Mouse (Mus musculus) neural tube, embryonic 11.5 days (tissue): ENCODE data around the gene Stil. TPM values are rescaled to one million over a fixed set of nuclear protein-coding genes. Genes with fewer than 3 reads are reported as not detected.

Experiments
- ATAC-seq: fragments of 200-750 bp; cut with Nextera tagmentation; 2 replicates; pipeline ENCODE4 v1.8.0; 2017; ENCODE audit warnings: moderate number of reproducible peaks, mild to moderate bottlenecking, moderate TSS enrichment, moderate library complexity; ENCODE audit not compliant: insufficient read depth, low FRiP score, low TSS enrichment
- DNase-seq: peaks from one replicate; pipeline ENCODE4 v3.0.0-alpha.2; 2015; ENCODE audit warnings: low spot score
- H3K27ac ChIP-seq: fragments of 300-500 bp; sonication (generic); 2 replicates; pipeline ENCODE4 v1.5.1; 2014; ENCODE audit warnings: low read depth, mild to moderate bottlenecking, low read length
- H3K27me3 ChIP-seq: fragments of 300-500 bp; sonication (generic); 2 replicates; pipeline ENCODE4 v1.6.1; 2014; ENCODE audit warnings: mild to moderate bottlenecking, low read length, mixed read lengths; ENCODE audit not compliant: control insufficient read depth, insufficient read depth
- H3K36me3 ChIP-seq: fragments of 300-500 bp; sonication (generic); 2 replicates; pipeline ENCODE4 v1.6.1; 2014; ENCODE audit warnings: mild to moderate bottlenecking, low read length, moderate library complexity, mixed read lengths; ENCODE audit not compliant: control insufficient read depth, insufficient read depth
- H3K4me1 ChIP-seq: fragments of 300-500 bp; sonication (generic); 2 replicates; pipeline ENCODE4 v1.6.1; 2014; ENCODE audit warnings: low read length, mixed read lengths; ENCODE audit not compliant: control insufficient read depth, insufficient read depth
- H3K4me2 ChIP-seq: fragments of 300-500 bp; sonication (generic); 2 replicates; pipeline ENCODE4 v1.6.1; 2014; ENCODE audit warnings: low read depth, mild to moderate bottlenecking, moderate library complexity
- H3K4me3 ChIP-seq: fragments of 300-500 bp; sonication (generic); 2 replicates; pipeline ENCODE4 v1.5.1; 2014; ENCODE audit warnings: low read depth, low read length
- H3K9ac ChIP-seq: fragments of 300-500 bp; sonication (generic); 2 replicates; pipeline ENCODE4 v1.6.1; 2014; ENCODE audit warnings: mild to moderate bottlenecking, low read length
- H3K9me3 ChIP-seq: fragments of 300-500 bp; sonication (generic); 2 replicates; pipeline ENCODE4 v1.6.1; 2016; ENCODE audit warnings: low read length; ENCODE audit not compliant: control insufficient read depth
- WGBS: fragments of 180-500 bp; shearing (Covaris S2); extraction: QIAGEN DNeasy Blood & Tissue Kit; methylation state at CpG from one replicate; pipeline ENCODE4 v1.1.7; 2014; 5-methylcytosine and 5-hydroxymethylcytosine counted together
- polyA plus RNA-seq: library from polyadenylated mRNA; unstranded; fragments of >200 nt; fragmentation: Nextera tagmentation; extraction: Ambion mirVana; gene quantifications from 2 replicates; pipeline ENCODE4 v1.2.1, GENCODE M21; 2014

The Stil gene
- polyA plus RNA-seq, 1 experiment from 2014 or later = 18.9 TPM

GRCm38 (mm10) chr4:115019997-115020396 is 20.0 kb downstream of the Stil start:
- Histone ChIP-seq H3K27me3 (no peaks in the 10 kb centered on the region), H3K36me3 (peaks cover 8% of the 10 kb centered on the region), H3K9ac (no peak overlapping the region), H3K4me1 (no peaks in the 10 kb centered on the region), H3K4me3 (no peak overlapping the region), H3K4me2 (no peak overlapping the region), H3K27ac (no peak overlapping the region), H3K9me3 (no peaks in the 10 kb centered on the region)
- ATAC-seq = no peak
- 90% methylated on average over 3 of the region's 3 CpGs for WGBS
- no peak for DNase-seq

- Histone ChIP-seq H3K36me3 (no peaks in the 10 kb centered on the region; the same call in 1 of the 2 replicates), H3K27ac (no peak overlapping the region), H3K27me3 (no peaks in the 10 kb centered on the region), H3K4me3 (no peak overlapping the region), H3K9me3 (no peaks in the 10 kb centered on the region), H3K9ac (no peak overlapping the region), H3K4me1 (no peaks in the 10 kb centered on the region), H3K4me2 (no peak overlapping the region)
- DNase-seq (no peak), ATAC-seq (no peak)
- 76% methylated on average over 6 of the region's 6 CpGs for WGBS
Measured at GRCm38 (mm10) chr4:115035043-115035442, 35.1 kb downstream of the Stil start.

- DNase-seq (peak; percentile 66), ATAC-seq (no peak)
- peaks cover 4% of the 10 kb centered on the region for H3K36me3 ChIP-seq
- H3K27me3 ChIP-seq = no peaks in the 10 kb centered on the region
- H3K9me3 ChIP-seq = no peaks in the 10 kb centered on the region
- WGBS = 42% methylated on average over 4 of the region's 4 CpGs
- no peak overlapping the region for H3K9ac ChIP-seq
- H3K4me1 ChIP-seq = no peaks in the 10 kb centered on the region
- H3K4me2 ChIP-seq = no peak overlapping the region
- H3K27ac ChIP-seq = no peak overlapping the region
- H3K4me3 ChIP-seq = no peak overlapping the region
Measured at GRCm38 (mm10) chr4:115038242-115038641, 38.3 kb downstream of the Stil start.

GRCm38 (mm10) chr4:115045621-115046020 is 45.7 kb downstream of the Stil start:
- Histone ChIP-seq H3K4me3 (no peak overlapping the region), H3K36me3 (peaks cover 4% of the 10 kb centered on the region), H3K9ac (no peak overlapping the region), H3K27me3 (peaks cover 11% of the 10 kb centered on the region), H3K4me1 (no peaks in the 10 kb centered on the region), H3K4me2 (no peak overlapping the region), H3K9me3 (no peaks in the 10 kb centered on the region), H3K27ac (no peak overlapping the region)
- 77% methylated on average over 3 of the region's 3 CpGs for WGBS
- ATAC-seq (no peak), DNase-seq (no peak)

- Histone ChIP-seq H3K36me3 (no peaks in the 10 kb centered on the region), H3K27ac (no peak overlapping the region), H3K4me2 (no peak overlapping the region), H3K9ac (no peak overlapping the region), H3K27me3 (peaks cover 29% of the 10 kb centered on the region), H3K4me3 (no peak overlapping the region), H3K4me1 (no peaks in the 10 kb centered on the region), H3K9me3 (no peaks in the 10 kb centered on the region)
- 2% methylated on average over 5 of the region's 5 CpGs for WGBS
- ATAC-seq = 0 out of 2 replicates have a peak, but pooled peaks have one; percentile 7
- peak; percentile 67 for DNase-seq
Measured at GRCm38 (mm10) chr4:115047750-115048149, 47.8 kb downstream of the Stil start.

GRCm38 (mm10) chr4:115048190-115048589 is 48.2 kb downstream of the Stil start:
- H3K9me3 ChIP-seq = no peaks in the 10 kb centered on the region
- H3K9ac ChIP-seq = no peak overlapping the region
- H3K27ac ChIP-seq = no peak overlapping the region
- peaks cover 33% of the 10 kb centered on the region for H3K27me3 ChIP-seq
- no peak for ATAC-seq
- H3K4me1 ChIP-seq = no peaks in the 10 kb centered on the region
- H3K4me2 ChIP-seq = no peak overlapping the region
- WGBS = 71% methylated on average over 8 of the region's 8 CpGs
- no peak for DNase-seq
- H3K4me3 ChIP-seq = no peak overlapping the region
- H3K36me3 ChIP-seq = no peaks in the 10 kb centered on the region

- peaks cover 59% of the 10 kb centered on the region for H3K27me3 ChIP-seq
- WGBS = 67% methylated on average over 5 of the region's 5 CpGs
- no peak overlapping the region for H3K4me2 ChIP-seq
- DNase-seq (no peak), ATAC-seq (no peak)
- H3K36me3 ChIP-seq = no peaks in the 10 kb centered on the region
- H3K27ac ChIP-seq = no peak overlapping the region
- H3K9me3 ChIP-seq = no peaks in the 10 kb centered on the region
- H3K4me3 ChIP-seq = no peak overlapping the region
- H3K4me1 ChIP-seq = no peaks in the 10 kb centered on the region
- H3K9ac ChIP-seq = no peak overlapping the region
Measured at GRCm38 (mm10) chr4:115051245-115051644, 51.3 kb downstream of the Stil start.

- H3K27ac ChIP-seq = no peak overlapping the region
- WGBS = under 1% methylated on average over 36 of the region's 36 CpGs
- ATAC-seq = peak; percentile 43; the same call in 1 of the 2 replicates
Measured at GRCm38 (mm10) chr4:115052343-115053005, 52.5 kb downstream of the Stil start.

GRCm38 (mm10) chr4:115055044-115055443 is 55.1 kb downstream of the Stil start:
- Histone ChIP-seq H3K4me1 (no peaks in the 10 kb centered on the region; the same call in 1 of the 2 replicates), H3K4me3 (no peak overlapping the region), H3K9me3 (no peaks in the 10 kb centered on the region), H3K4me2 (no peak overlapping the region), H3K36me3 (no peaks in the 10 kb centered on the region), H3K27me3 (peaks cover 87% of the 10 kb centered on the region), H3K9ac (no peak overlapping the region), H3K27ac (no peak overlapping the region)
- DNase-seq (no peak), ATAC-seq (no peak)
- 3% methylated on average over 2 of the region's 2 CpGs for WGBS

More at GRCm38 (mm10) chr4:115052343-115053005, 52.5 kb downstream of the Stil start:
- DNase-seq = peak; percentile 61
- H3K27me3 ChIP-seq = peaks cover 71% of the 10 kb centered on the region
- no peaks in the 10 kb centered on the region for H3K36me3 ChIP-seq
- 0 out of 2 replicates have a peak overlapping the region, but pooled peaks have one; percentile 11 for H3K4me3 ChIP-seq
- H3K4me1 ChIP-seq = no peaks in the 10 kb centered on the region; the same call in 1 of the 2 replicates
- H3K9ac ChIP-seq = no peak overlapping the region
- H3K9me3 ChIP-seq = no peaks in the 10 kb centered on the region
- H3K4me2 ChIP-seq = peak overlapping the region; percentile 30
